8 mouse cellular contexts compared by ENCODE assay signal in genomic region chr10:111099812-111100464, GRCm38 (mm10).
A peak's percentile ranks its signal among the peaks of the same experiment; 100 is the strongest.
DNase-seq lines count a peak whose midpoint lies in the region; ATAC-seq and TF ChIP-seq lines count a peak whose summit lies in the region.

No protein-coding gene starts in this region.

- H3K9me3 ChIP-seq in liver, embryonic 12.5 days (replicated peaks) = no peaks in the 10 kb centered on the region
- no peaks in the 10 kb centered on the region for H3K9me3 ChIP-seq in intestine, embryonic 16.5 days (ENCODE audit: control insufficient read depth, low read length)
- H3K9me3 ChIP-seq in midbrain, postnatal 0 days (ENCODE audit: low read length) = no peaks in the 10 kb centered on the region

- DNase-seq in liver = peak; percentile 71
- peak; percentile 65 to 73 for DNase-seq in cerebellum, postnatal 4 days (ENCODE audit: low spot score in 2 of 2)
- peak; percentile 74 for DNase-seq in gastrocnemius, postnatal 10 days
- peak; percentile 78 for DNase-seq in left cerebral cortex, postnatal 4 days
- DNase-seq in midbrain, postnatal 0 days (ENCODE audit: low spot score) = peak; percentile 88
- peak; percentile 51 to 65 for DNase-seq in spleen, postnatal 36 days (ENCODE audit: low spot score in 2 of 2)

- intact Hi-C loops in left cerebral cortex, postnatal 4 days (cut with DNase I) = loop anchor here (5.0 kb wide), 2 partner anchors 113 to 308 kb away; no protein-coding TSS in a partner anchor

- H3K27me3 ChIP-seq in liver, embryonic 12.5 days (replicated peaks) = 0 out of 2 replicates have a peak, but pooled peaks cover 10% of the 10 kb centered on the region
- H3K27me3 ChIP-seq in intestine, embryonic 16.5 days (replicated peaks; ENCODE audit: control insufficient read depth, insufficient read depth, low read length) = no peaks in the 10 kb centered on the region
- H3K27me3 ChIP-seq in midbrain, postnatal 0 days (ENCODE audit: insufficient read depth, low read length) = no peaks in the 10 kb centered on the region

- peaks cover 12% of the 10 kb centered on the region for H3K4me1 ChIP-seq in liver, embryonic 12.5 days
- no peaks in the 10 kb centered on the region for H3K4me1 ChIP-seq in intestine, embryonic 16.5 days (ENCODE audit: control insufficient read depth, insufficient read depth, low read length)
- no peaks in the 10 kb centered on the region for H3K4me1 ChIP-seq in midbrain, postnatal 0 days (ENCODE audit: insufficient read depth, low read length)

- peak; percentile 94 for TF ChIP-seq CTCF in midbrain, postnatal 0 days (IDR thresholded peaks at IDR 0.05)

- H3K4me2 ChIP-seq in liver, embryonic 12.5 days = no peak overlapping the region
- no peak overlapping the region for H3K4me2 ChIP-seq in intestine, embryonic 16.5 days (ENCODE audit: low read depth, low read length)
- H3K4me2 ChIP-seq in midbrain, postnatal 0 days (ENCODE audit: low read depth, low read length, poor library complexity, severe bottlenecking) = peak overlapping the region; percentile 26

- H3K4me3 ChIP-seq in liver, embryonic 12.5 days = no peak overlapping the region
- H3K4me3 ChIP-seq in intestine, embryonic 16.5 days (ENCODE audit: low read length) = no peak overlapping the region
- no peak overlapping the region for H3K4me3 ChIP-seq in midbrain, postnatal 0 days (ENCODE audit: low read depth, low read length)

- 46% methylated on average over 7 of the region's 7 CpGs for WGBS in liver, embryonic 12.5 days (ENCODE audit: insufficient replicate concordance)
- WGBS in intestine, embryonic 16.5 days = 40% methylated on average over 7 of the region's 7 CpGs
- WGBS in midbrain, postnatal 0 days = 30% methylated on average over 7 of the region's 7 CpGs

- no peak for ATAC-seq in liver, embryonic 12.5 days
- ATAC-seq in intestine, embryonic 16.5 days = peak; percentile 37; the same call in 1 of the 2 replicates
- peak; percentile 62 for ATAC-seq in midbrain, postnatal 0 days (ENCODE audit: low FRiP score)

- H3K27ac ChIP-seq in liver, embryonic 12.5 days = no peak overlapping the region
- no peak overlapping the region for H3K27ac ChIP-seq in intestine, embryonic 16.5 days (ENCODE audit: low read length)
- H3K27ac ChIP-seq in midbrain, postnatal 0 days (ENCODE audit: low read depth, low read length) = peak overlapping the region; percentile 67

- H3K9ac ChIP-seq in liver, embryonic 12.5 days = no peak overlapping the region
- H3K9ac ChIP-seq in intestine, embryonic 16.5 days (ENCODE audit: low read depth, low read length) = no peak overlapping the region
- no peak overlapping the region for H3K9ac ChIP-seq in midbrain, postnatal 0 days (replicated peaks; ENCODE audit: low read length, poor library complexity, severe bottlenecking)

- no peaks in the 10 kb centered on the region for H3K36me3 ChIP-seq in liver, embryonic 12.5 days
- H3K36me3 ChIP-seq in intestine, embryonic 16.5 days (ENCODE audit: control insufficient read depth, insufficient read depth, low read length) = no peaks in the 10 kb centered on the region
- H3K36me3 ChIP-seq in midbrain, postnatal 0 days (ENCODE audit: insufficient read depth, low read length) = no peaks in the 10 kb centered on the region
